Mouse (Mus musculus) small intestine, adult 2 months (tissue): ENCODE measurements around the gene 1700037H04Rik.

Experiments used
- CTCF ChIP-seq: fragments of 200-500 bp; IDR thresholded peaks from 2 replicates; pipeline ENCODE4 v1.5.1; 2012; ENCODE audit warnings: low read depth, mild to moderate bottlenecking, control low read depth, inconsistent platforms, low read length, moderate library complexity, mixed read lengths; ENCODE audit not compliant: insufficient replicate concordance, insufficient read length; ENCODE audit errors: extremely low read depth
- POLR2A ChIP-seq: fragments of 200-500 bp; IDR thresholded peaks from 2 replicates; pipeline ENCODE4 v1.6.1; 2012; ENCODE audit warnings: low read depth, mild to moderate bottlenecking, control low read depth, inconsistent platforms, low read length, moderate library complexity

DNA sequence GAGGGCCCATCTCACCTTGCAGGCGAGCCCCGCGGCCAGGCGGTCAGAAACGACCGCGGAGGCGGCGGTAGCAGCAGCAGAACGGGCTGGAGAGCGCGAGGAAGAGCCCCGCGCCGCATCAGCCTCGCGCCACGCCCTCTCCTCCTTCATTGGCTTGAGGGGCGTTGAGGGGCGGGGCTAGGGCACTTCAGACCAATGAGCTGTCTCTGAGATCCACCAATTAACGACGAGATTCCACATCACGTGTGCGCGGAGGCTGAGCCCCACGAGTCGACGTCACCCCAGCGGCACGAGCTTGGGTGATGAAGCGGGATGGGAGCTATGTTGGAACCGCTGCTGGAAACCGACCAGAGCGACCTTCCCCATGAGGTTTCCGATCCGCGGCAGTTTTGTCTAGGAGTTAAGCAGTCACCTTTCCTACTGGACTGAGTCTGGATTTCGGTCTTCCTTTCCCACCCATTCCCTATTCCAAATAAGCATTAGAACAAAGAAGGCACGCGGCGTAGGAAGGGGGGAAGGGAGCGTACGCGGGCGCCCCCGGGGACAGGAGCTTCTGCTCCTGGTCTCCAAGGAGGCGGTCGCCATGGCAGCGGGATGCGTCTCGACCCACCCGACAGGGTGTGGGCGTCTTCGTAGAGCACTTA, at the start of gene 1700037H04Rik:
- peak; percentile 55; the same call in 1 of the 2 replicates for TF ChIP-seq POLR2A
- TF ChIP-seq CTCF = no peak
